Mouse (Mus musculus) adrenal gland, adult (tissue): ENCODE data around the gene Snrpd3.
"Not testable (repeated sequence)": the region's sequence is repeated elsewhere in the genome, so short reads cannot be mapped to it uniquely, and the experiment has no call there.

Source experiments
- DNase-seq, 2 experiments: peaks; one replicate each; pipeline ENCODE4 v3.0.0; 2022 to 2023; ENCODE audit warnings: low spot score in 1 of 2; ENCODE audit not compliant: inconsistent age in 2 of 2

Gene Snrpd3

DNA sequence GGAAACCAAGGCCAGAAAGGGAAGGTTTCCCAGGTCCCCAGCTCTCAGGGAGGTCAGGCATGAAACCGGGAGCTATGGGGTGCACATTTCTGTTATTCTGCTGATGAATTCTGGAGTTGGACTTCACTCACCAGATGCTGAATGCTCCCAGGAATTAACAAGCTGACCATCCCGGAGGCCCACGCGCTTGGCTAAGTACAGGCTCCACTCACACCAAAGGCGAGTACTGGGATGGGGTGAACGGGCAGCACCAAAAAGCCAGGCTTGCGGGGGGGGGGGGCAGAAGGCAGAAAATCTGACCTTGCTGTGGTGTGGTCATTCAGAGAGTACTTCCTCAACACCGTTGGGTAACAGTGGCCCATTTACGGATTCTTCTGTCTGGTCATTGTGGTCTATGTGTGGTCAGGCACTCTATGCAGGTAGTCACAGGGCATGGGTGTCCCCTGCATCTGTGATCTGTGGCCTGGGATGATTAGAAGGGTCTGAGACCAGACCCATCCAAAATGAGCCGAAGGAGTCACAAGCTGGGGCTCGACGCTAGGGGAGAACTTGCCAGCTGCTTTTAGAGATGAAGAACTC, 47.4 kb downstream of the Snrpd3 start:
- DNase-seq = no peak

- no peak for DNase-seq
Measured at GRCm38 (mm10) chr10:75565436-75565835, 48.1 kb downstream of the Snrpd3 start.

DNA sequence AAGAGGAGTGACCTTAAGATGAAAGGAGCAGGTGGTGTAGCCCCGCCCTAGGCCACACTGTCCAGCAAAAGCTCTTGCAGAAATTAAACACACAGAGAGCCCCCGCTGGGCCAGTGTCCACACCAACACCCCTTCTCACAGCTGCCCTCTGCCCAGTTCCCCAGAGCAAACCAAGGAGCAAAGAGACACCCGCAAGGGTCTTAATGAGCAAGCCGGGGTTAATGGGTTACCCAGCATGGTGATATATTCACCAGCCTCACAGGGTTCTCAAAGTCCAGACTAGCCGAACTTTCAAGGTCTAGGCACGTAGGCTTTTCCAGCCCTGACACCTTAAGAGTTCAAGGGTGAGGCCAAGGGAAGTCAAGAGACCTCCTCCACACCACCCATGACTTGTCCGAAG, 48.6 kb downstream of the Snrpd3 start:
- no peak for DNase-seq

DNA sequence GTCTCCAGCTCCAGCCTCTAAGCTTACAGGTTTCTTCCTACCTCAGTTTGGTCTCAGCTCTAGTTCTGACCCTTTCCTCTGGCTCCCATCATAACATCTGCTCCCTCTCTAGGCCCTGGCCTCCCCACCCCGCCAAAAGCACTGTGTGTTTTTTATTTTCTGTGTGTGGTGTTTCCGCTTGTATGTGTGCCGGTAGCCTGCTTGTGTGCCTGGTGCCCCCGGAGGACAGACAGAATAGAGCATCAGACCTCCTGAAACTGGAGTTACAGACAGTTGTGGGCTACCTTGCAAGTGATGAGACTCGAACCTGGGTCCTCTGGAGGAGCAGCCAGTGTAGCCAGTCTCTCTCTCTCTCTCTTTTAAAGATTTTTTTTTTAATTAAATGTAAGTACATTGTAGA, 49.0 kb downstream of the Snrpd3 start:
- no peak for DNase-seq

DNA sequence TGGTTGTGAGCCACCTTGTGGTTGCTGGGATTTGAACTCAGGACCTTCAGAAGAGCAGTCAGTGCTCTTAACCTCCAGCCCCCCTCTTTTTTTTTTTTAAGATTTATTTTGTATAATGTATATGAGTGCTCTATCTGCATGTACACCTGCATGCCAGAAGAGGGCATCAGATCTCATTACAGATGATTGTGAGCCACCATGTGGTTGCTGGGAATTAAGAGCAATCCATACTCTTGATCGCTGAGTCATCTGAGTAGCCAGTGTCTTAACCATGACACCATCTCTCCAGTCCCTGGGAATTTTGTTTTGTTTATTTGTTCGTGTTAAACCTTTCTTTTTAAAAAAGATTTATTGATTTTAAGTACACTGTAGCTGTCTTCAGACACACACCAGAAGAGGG, 49.4 kb downstream of the Snrpd3 start:
- DNase-seq = not testable (repeated sequence)

GRCm38 (mm10) chr10:75568029-75568428, 50.7 kb downstream of the Snrpd3 start:
- DNase-seq = no peak

DNA sequence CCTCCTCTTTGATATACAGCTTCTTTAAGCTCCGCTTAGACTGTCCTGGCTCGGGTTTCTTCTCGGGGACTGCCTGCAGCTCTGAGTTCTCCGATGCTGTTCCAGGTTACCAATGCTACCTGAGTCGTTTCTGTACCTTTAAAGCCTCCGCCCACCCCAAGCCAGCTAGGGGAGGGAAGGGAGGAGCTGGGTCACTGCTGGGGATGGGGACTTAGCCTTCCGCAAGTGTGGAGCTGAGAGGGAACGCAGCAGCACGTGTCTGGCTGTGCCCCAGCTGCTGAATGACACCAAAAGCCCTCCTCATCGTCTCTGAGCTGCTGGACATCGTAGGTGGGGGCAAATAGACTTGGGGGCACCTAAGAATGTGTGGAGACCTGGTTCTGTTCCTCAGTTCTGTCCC, 51.1 kb downstream of the Snrpd3 start:
- no peak for DNase-seq

DNA sequence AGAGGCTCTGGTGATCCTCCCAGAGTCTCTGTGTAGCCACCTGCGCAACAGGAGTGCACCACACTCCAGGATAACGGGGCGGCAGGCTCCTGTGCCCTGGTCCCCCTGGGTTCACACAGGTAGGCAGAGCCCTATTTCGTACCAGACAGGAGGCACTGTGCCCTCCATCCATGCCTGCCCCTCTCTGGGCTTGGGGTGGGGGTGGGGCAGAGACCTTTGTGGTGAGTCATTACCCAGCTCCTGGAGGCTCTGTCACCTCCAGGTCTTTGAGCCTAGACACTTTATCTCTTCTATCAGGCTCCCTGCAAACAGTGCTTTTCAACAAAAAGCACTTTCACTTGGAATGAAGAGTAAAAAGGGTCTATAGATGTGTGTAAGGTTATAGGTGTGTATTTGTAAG, 51.5 kb downstream of the Snrpd3 start:
- no peak for DNase-seq

DNA sequence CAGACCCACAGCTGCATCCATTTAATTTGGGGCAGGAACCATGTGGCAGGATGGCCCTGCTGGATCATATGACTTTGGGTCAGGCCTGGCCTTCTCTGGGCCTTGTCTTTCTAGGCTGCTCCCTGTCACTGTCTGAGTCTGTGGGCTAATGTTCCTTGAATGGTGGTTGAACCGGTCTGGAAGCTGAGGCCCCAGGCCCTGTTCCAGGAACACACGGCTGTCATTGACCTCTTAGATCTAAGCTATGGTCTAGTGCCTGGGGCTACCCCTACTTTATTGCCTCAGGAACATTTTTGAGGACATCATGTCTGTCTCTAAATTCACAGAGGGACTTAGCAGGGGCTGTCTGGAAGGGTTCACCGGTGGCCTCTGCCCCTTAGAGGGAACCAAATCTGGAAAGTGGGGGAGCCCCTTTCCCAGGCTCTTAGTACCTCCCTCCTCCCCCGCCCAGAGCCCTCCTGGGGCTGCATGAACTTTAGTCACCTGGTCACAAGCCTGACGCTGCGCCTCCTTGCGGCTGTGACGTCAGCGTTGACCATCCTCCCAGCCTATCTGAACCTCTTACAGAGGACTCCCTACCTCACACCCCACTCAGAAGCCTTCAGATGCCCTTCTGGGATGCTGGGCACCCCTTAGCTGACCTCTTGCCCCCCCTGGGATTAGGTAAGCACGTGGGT, 53.8 kb downstream of the Snrpd3 start:
- DNase-seq = no peak

GRCm38 (mm10) chr10:75571937-75572336, 54.6 kb downstream of the Snrpd3 start:
- DNase-seq = no peak

GRCm38 (mm10) chr10:75573181-75573580, 55.8 kb downstream of the Snrpd3 start:
- no peak for DNase-seq

DNA sequence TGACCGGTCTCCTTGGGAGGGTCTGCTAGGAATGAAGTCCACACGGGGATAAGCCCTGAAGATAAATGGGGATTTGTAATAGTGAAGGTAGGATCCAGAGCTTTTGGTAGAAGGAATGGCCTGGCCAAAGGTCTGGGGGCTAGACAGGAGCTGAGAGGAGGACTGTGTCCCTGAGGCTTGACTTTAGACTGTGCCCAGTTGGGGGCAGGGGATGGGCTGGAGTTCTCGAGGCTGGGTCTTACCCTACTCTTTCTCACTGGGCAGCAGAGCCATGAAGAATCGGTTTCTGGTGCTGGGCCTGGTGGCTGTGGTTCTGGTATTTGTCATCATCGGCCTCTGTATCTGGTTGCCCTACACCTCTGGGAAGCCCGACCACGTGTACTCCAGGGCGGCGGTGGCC, 56.6 kb downstream of the Snrpd3 start:
- no peak for DNase-seq

DNA sequence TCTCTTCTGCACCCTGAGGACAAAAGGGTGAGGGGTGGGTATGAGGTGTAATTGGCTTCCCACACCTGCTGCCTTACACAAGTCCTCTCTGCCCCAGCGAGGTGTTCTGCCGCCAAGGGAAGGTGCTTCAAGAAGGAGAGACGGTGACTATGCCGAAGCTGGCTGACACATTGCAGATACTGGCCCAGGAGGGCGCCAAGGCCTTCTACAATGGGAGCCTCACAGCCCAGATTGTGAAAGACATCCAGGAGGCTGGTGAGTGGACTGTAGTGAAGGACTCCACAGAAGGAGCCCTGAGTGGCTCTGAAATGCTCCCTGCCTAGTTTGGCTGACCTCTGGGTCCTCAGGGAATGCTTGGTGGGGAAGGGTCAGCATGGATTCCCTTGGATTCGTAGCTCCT, 61.8 kb downstream of the Snrpd3 start:
- DNase-seq = peak in 1 of 2 experiments; percentile 68

DNA sequence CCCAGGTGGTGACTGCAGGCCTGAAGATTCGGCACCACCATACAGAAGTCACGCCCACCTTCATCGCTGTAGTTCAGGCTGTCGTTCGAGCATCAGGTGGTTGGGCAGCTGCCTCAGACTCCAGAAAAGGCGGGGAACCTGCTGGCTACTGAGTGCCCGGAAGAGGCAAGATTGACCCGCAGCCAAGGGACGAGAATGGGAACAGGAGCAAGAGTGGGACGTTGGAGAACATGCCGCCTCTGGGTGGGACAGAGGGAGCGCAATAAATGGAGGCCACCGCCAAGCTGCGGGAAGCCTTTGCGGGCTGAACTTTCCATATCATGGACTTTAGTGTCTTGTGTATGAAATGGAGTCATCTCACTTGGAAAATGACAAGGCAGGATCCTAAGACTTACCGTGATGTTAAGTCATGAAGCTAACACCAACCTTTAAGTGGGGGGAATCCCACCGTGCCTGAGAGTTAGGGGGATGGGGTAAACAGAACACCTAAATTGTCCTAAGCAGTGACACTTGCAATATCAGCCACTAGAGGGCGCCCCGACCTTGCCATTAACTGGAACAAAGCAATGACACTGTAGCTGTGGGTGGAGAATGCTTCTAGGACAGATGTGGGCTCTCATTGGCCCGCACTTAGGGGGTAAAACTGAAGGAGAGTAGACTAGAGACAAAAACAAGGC, 68.7 kb downstream of the Snrpd3 start:
- peak; percentile 81 to 96 for DNase-seq

DNA sequence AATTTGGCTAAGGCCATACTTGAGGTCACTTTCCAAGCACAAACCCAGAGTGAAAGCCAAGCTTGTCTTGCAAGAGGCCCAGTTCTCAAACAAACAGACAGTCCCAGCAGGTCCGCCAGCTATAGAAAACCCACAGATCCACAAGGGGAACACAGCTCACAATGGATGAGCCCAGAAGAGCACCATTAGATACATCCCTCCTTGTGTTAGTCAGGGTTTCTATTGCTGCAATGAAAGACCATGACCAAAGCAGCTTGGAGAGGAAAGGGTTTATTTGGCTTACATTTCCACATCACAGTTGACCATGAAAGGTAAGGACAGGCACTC, 69.2 kb downstream of the Snrpd3 start:
- no peak for DNase-seq
